Mouse (Mus musculus) hindlimb bud, embryonic 11.5 days (tissue): ENCODE measurements around the gene Isyna1.

ENCODE experiments used
- DNase-seq: peaks from one replicate; pipeline ENCODE4 v3.0.0-alpha.2; 2012; ENCODE audit warnings: low read depth, low spot score; ENCODE audit errors: extremely low spot score

Gene Isyna1

DNA sequence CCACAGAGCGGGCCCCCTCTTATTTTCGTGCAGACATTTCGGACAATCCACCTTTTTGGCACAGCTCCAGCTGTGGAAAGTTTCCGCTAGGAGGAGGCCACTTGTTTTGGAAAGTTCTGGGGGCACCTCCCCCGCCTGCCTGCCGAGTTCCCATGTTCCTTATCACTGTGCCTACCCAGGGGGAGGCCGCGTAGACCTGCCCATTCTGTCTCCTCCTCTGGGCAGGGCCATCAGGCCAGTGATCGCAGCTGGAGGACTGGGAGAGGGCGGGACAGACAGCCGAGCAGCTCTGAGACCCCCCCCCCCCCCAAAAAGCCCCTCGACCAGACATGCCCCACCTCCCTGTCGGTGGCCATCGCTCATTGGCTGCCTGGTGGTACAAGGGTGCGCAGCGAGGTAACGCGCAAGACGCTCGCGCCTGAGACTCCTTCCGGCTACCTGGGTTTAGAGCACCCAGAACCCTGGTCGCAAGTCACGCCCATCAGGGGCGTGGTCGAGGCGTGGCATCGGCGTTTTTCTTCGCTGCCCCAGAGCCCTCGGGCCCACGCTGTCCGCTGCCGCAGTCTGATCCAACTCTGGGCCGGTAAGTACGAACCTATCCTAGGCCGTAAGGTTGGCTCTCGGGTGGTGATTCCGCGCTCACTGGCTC lies at the start of gene Isyna1:
Isyna1 (plus strand) TSS at position 413 of the 649 bp plus-strand sequence.
- DNase-seq = peak; percentile 97

DNA sequence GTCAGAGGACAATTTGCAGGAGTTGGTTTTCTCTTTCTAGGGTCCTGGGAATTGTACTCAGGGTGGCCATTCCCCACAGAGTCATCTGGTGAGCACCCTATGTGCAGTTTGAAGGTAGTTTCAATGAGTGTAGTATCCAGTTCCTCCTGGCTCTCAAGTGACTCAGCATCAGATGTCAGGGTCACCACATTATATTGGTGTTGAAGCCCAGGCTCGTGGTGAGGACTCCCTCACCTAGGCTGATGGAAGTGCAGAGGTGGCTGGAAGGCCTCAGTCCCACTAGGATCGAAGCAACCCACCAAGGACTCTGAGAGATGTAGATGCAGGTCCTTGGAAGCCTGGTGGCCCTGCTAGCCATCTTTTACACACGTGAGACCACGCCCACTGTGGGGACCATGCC lies 47.8 kb upstream of the Isyna1 start:
- no peak for DNase-seq

GRCm38 (mm10) chr8:70547762-70548161 lies 46.4 kb upstream of the Isyna1 start:
- no peak for DNase-seq

- no peak for DNase-seq
These were observed 44.6 kb upstream of the Isyna1 start for GRCm38 (mm10) chr8:70549412-70550184.

DNA sequence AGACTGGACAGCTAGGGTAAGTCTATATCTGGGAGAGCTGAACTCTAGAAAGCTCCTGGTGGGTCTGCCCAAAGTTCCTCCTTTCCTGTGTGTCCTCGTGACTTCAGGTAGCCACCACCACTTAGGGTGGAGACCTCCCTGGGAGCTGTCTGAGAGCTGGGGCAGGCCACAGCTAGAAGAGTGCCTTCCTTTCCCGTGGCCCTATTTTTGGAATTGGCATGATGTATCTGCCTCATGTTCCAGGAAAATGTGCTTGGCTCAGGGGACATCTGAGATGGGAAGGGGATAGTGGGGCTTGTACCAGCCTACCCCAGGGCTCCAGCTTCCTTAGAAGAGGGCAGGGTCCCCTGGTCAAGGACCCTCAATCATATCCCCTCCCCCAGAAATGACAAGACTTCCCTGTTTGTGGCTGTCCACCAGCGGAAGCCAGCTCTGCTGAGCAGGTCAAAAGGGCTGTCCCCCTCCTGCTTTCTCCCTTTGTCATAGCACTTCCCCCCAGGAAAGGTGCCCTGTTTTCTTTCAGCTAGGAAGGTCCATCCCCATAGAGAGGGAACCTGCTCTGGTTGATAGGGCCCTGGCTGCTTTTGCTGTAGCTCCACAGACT lies 42.5 kb upstream of the Isyna1 start:
- no peak for DNase-seq

- DNase-seq = no peak
These were observed 41.3 kb upstream of the Isyna1 start for GRCm38 (mm10) chr8:70552836-70553235.

DNA sequence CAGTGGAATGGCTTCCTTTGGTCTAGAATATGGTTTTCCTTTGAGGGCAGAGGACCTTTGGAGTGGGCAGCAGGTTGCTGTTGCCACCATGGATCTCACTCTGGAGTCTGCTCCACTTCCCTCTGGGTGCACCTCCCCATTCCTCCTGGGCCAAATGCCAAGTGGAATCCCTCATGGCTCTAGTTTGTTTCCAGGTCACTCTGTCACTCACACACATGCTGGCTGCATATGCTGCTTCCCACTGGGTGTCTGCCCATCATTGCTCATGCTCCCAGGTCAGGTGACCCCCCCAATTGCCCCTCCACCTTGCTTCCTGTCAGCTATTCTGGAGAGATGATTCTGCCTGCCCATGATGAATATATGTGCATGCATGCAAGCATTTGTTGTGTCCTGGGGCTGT lies 40.4 kb upstream of the Isyna1 start:
- no peak for DNase-seq

GRCm38 (mm10) chr8:70555079-70555747 lies 39.0 kb upstream of the Isyna1 start:
- no peak for DNase-seq

DNA sequence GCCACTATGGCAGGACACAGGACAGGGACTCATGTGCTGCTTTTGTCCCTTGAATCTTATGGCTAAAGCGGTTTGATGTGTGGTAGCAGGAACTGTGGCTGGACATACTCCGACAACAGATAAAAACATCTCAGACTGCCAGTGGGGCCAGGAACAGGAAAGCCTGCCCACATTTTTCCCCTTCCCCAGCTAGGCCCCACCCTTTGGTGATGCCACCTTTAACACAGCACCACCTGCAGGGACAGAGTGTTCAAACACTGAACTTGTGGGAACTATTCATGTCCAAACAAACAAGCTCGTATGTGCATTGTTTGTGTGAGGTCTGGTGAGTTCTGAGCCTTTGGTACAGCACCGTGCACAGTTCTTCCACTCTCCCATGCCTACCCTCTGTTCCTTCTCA lies 35.8 kb upstream of the Isyna1 start:
- DNase-seq = no peak

- DNase-seq = no peak
These were observed 35.2 kb upstream of the Isyna1 start for GRCm38 (mm10) chr8:70558983-70559382.

- no peak for DNase-seq
These were observed 34.1 kb upstream of the Isyna1 start for GRCm38 (mm10) chr8:70560096-70560495.

DNA sequence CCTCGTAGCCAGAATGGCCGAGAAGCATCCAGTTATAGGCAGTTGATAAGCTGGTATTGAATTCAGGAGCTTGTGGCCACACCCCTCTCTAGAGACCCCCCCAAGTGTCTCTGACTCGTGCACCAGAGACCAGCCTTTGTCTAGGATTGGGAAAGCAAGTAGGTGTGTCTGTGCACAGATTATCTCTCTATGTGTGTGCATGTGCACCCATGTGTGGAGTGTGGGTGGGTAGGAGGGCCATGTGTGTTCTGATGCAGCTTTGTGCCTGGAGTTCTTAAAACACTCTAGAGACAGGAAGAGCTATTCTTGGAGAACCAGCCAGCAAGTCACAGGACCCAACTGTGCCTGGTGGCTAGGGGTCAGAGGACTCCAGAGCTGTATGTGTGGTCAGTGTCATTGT lies 33.6 kb upstream of the Isyna1 start:
- DNase-seq = no peak

DNA sequence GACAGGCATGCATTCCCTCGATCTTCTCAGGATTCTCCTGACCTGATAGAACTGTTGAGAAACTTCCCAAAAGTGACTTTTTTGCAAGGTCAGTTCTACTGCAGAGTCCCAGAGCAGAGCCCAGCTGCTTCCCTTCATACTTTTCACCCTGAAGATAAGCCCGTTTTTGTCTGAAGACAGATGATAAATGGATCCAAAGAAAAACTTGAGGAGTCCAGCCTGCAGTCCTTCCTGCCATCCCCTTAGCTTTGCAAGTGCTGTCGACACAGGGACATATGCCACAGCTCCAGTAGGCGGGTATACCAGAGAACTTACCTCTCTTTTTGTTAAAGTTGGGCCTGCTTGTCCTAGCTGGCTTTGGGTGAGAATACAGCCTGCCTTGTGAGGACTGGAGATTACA lies 32.8 kb upstream of the Isyna1 start:
- no peak for DNase-seq

DNA sequence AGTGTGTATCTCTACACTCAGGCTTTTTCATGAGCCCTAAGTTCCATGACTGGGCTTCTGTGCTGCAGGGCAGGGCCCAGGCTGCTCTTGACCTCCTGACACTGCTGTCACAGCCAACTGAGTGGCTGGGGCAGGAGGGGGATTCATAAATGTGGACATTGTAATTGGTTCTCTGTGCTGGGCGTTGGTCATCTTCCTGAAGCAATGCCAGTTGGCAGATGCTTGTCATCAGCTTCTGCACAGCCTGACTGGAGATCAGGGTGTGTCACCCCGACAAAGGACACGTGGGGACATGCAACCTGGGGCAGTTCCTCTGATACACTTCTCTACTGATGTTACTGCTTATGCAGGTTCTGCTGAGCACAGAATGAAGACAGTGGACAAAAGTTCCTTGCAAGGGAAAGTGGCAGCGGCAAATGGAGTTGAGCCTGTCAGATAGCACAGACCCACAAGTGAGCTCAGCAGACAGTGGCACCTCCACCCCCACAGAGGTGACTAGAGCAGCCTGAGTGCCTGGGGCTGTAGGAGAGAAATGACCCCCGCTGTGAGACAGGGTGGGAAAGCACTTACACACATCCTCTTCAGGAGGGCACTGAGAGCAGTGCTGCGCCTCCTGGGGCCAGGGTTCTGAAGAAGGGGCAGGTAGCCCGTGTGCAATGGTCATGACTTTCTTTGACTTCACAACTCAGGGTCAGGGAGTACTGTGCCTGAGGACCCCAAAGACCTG lies 32.2 kb upstream of the Isyna1 start:
- DNase-seq = no peak

DNA sequence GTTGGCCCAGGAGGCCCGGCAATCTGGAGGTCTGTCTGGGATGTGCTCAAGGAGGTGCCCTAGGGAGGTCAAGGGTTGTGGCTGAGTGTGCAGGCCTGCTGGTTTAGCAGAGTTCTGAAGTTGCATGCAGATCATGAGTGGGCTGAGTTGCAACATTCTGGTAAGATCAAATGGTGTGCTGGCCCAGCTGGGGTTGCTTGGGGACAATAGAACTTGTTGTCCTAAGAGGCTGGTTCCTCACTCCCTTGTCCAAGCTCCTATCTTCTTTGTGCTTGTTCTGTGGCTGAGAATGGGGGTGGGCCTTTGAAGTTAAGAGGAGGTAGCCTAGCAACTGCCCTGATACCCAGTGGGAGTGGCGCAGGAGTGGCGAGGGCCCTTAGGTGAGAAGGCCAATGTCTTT lies 31.4 kb upstream of the Isyna1 start:
- DNase-seq = no peak

- no peak for DNase-seq
These were observed 30.3 kb upstream of the Isyna1 start for GRCm38 (mm10) chr8:70563763-70564387.

GRCm38 (mm10) chr8:70564696-70565235 lies 29.4 kb upstream of the Isyna1 start:
- no peak for DNase-seq

GRCm38 (mm10) chr8:70565561-70565960 lies 28.6 kb upstream of the Isyna1 start:
- DNase-seq = no peak

DNA sequence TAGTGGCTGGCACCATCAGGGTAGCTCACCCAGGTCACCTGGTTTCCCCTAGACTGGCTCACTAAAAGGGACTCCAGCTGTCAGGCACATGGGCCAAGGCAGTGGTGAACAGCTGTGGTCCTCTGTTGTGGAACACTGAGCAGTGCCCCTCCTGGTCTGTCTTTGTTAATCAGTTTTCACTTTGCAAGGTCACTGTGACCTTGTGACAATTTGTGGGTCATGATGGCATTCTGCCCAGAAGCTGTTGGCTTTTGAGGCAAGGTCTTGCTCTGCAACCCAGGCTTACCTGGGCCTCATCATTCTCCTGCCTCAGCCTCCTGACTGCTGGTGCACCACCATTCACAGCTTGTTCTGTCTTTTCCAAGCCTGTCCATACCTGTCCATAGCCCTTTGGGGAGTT lies 23.8 kb upstream of the Isyna1 start:
- no peak for DNase-seq

- DNase-seq = no peak
These were observed 23.2 kb upstream of the Isyna1 start for GRCm38 (mm10) chr8:70570990-70571389.
